Mouse (Mus musculus) liver, embryonic 14.5 days (tissue): ENCODE data around the gene Cemip. TPM values are rescaled to one million over a fixed set of nuclear protein-coding genes. Genes with fewer than 3 reads are reported as not detected.

Experiments used
- ATAC-seq: fragments of 200-750 bp; cut with Nextera tagmentation; 2 replicates; pipeline ENCODE4 v1.8.0; 2017; ENCODE audit warnings: moderate number of reproducible peaks, mild to moderate bottlenecking, moderate library complexity; ENCODE audit not compliant: insufficient read depth
- DNase-seq, 3 experiments: peaks; one replicate each; pipeline ENCODE4 v3.0.0-alpha.2; 2012 to 2013; ENCODE audit warnings: low read depth in 3 of 3, low spot score in 3 of 3
- H3K27ac ChIP-seq: fragments of 300-500 bp; sonication (generic); 2 replicates; pipeline ENCODE4 v1.5.1; 2014; ENCODE audit warnings: moderate library complexity, mild to moderate bottlenecking, control low read depth, inconsistent platforms
- H3K27me3 ChIP-seq: fragments of 300-500 bp; sonication (generic); 2 replicates; pipeline ENCODE4 v1.6.1; 2014; ENCODE audit warnings: mild to moderate bottlenecking, low read length, moderate library complexity; ENCODE audit not compliant: control insufficient read depth, insufficient read depth
- H3K36me3 ChIP-seq: fragments of 300-500 bp; sonication (generic); replicated peaks from 2 replicates; pipeline ENCODE4 v1.6.1; 2014; ENCODE audit warnings: low read depth; ENCODE audit not compliant: control insufficient read depth, insufficient read depth
- H3K4me1 ChIP-seq, 2 experiments: fragments of 200-500 bp in 1 of 2; fragments of 300-500 bp in 1 of 2; sonication (generic) in 1 of 2; replicated peaks; 2 replicates each; pipeline ENCODE4 v1.6.1; 2012 to 2014; ENCODE audit warnings: antibody characterized with exemption in 1 of 2, inconsistent platforms in 1 of 2, low read length in 1 of 2; ENCODE audit not compliant: control insufficient read depth in 2 of 2, insufficient read depth in 2 of 2
- H3K4me2 ChIP-seq: fragments of 300-500 bp; sonication (generic); 2 replicates; pipeline ENCODE4 v1.6.1; 2014; ENCODE audit warnings: low read depth, mild to moderate bottlenecking, control low read depth, moderate library complexity
- H3K4me3 ChIP-seq, 2 experiments: fragments of 200-500 bp in 1 of 2; fragments of 300-500 bp in 1 of 2; sonication (generic) in 1 of 2; 2 replicates each; pipeline ENCODE4 v1.5.1; 2012 to 2014; ENCODE audit warnings: low read depth in 2 of 2, low read length in 2 of 2, mild to moderate bottlenecking in 2 of 2, control low read depth in 1 of 2, inconsistent platforms in 1 of 2, moderate library complexity in 1 of 2; ENCODE audit not compliant: insufficient read depth in 1 of 2
- H3K9ac ChIP-seq: fragments of 300-500 bp; sonication (generic); replicated peaks from 2 replicates; pipeline ENCODE4 v1.6.1; 2014; ENCODE audit warnings: mild to moderate bottlenecking, control low read depth, moderate library complexity
- H3K9me3 ChIP-seq: fragments of 300-500 bp; sonication (generic); 2 replicates; pipeline ENCODE4 v1.6.1; 2016; ENCODE audit warnings: low read length, mixed read lengths; ENCODE audit not compliant: control insufficient read depth
- CTCF ChIP-seq: IDR thresholded peaks from 2 replicates; pipeline ENCODE4 v1.5.1; 2016; ENCODE audit warnings: antibody characterized with exemption, low read depth, control low read depth
- EP300 ChIP-seq: IDR thresholded peaks from 2 replicates; pipeline ENCODE4 v1.6.1; 2016; ENCODE audit warnings: antibody characterized with exemption, low read depth
- WGBS: fragments of 180-500 bp; shearing (Covaris S2); extraction: QIAGEN DNeasy Blood & Tissue Kit; methylation state at CpG from one replicate; pipeline ENCODE4 v1.1.7; 2014; ENCODE audit not compliant: insufficient replicate concordance; 5-methylcytosine and 5-hydroxymethylcytosine counted together
- polyA plus RNA-seq, 2 experiments: library from polyadenylated mRNA; depleted of rRNA in 1 of 2; stranded (reverse) in 1 of 2; unstranded in 1 of 2; fragments of >200 nt; fragmentation: Nextera tagmentation in 1 of 2; extraction: Ambion mirVana in 1 of 2; gene quantifications; 2 replicates each; pipeline versions ENCODE4 v1.2.1 to v1.2.3; 2012 to 2014

Gene Cemip
- polyA plus RNA-seq, 2 experiments: 0.02 to 0.06 TPM

DNA sequence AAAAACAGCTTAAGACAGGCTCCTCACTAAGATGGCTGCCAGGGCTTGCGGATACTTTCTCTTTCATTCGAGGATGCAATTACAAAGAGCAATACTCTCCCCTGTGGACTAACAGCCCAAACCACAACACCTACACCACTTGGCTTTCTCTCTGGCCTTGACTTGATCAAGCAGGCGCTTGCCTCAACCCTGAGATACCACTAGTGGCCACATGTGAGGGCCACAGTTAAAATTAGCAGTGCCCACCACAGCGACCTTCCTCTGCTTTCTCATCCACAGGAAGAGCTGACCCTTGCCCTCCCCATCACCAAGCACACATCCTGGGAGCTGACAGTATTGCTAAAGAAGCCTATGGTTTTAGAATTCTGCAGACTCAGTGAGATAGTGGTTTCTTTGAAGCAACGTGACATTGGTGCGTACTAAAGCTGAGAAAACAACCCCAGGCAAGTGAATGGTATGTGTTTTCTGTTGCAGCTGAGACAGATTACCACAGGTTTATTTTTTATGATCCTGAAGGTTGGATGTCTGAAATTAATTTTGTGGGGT lies 109.8 kb downstream of the Cemip start:
- 48% methylated on average over 6 of the region's 6 CpGs for WGBS
- TF ChIP-seq EP300 (no peak), CTCF (no peak)
- no peaks in the 10 kb centered on the region for H3K4me1 ChIP-seq
- H3K27ac ChIP-seq: no peak overlapping the region
- DNase-seq (no peak), ATAC-seq (no peak)
- no peaks in the 10 kb centered on the region for H3K9me3 ChIP-seq
- no peaks in the 10 kb centered on the region for H3K27me3 ChIP-seq
- H3K9ac ChIP-seq: no peak overlapping the region
- H3K36me3 ChIP-seq: no peaks in the 10 kb centered on the region
- no peak overlapping the region for H3K4me3 ChIP-seq
- no peak overlapping the region for H3K4me2 ChIP-seq

DNA sequence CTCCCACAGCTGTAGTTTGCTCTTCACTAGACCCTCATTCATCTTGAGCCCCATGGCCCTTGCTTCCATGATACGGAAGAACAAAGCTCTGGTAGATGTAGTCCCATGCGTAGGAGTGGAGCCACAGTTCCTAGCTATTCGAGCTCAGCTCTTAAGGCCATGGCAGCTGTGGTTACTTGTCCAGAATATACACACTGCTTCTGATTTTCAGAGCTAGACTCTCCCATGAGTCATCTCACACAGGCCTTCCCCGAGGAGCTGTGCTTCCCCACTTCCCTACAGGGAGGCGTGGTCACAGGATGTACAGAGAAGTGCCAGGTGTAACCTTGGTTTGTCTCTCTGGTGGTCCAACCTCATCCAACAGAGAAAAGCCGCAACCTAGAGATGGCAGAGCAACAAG lies 111.0 kb downstream of the Cemip start:
- Histone ChIP-seq H3K4me1 (no peaks in the 10 kb centered on the region), H3K4me2 (no peak overlapping the region), H3K4me3 (no peak overlapping the region), H3K36me3 (no peaks in the 10 kb centered on the region), H3K9me3 (no peaks in the 10 kb centered on the region), H3K27me3 (no peaks in the 10 kb centered on the region), H3K9ac (no peak overlapping the region), H3K27ac (no peak overlapping the region)
- TF ChIP-seq CTCF (no peak), EP300 (no peak)
- no peak for DNase-seq
- WGBS: 56% methylated on average over 6 of the region's 6 CpGs
- ATAC-seq: no peak

DNA sequence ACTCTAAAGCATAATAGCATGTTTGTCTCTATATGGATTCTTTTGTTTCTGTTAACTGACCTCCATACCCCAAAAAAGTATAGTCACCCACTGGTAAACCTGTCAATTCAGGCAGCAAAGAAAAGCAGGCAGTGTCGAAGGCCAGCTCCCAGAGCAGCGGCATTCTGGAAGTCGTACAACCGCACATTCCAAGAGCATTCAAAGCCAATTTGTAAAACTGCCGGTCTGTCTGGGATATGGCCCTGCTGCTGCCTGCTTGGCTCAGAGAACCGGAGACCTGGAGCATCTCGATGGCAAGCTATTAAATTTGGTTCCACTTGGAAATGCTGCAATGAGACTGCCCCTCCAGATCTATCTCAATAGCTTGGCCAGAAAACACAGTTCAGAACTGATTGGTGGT lies 113.8 kb downstream of the Cemip start:
- 71% methylated on average over 7 of the region's 7 CpGs for WGBS
- no peak for ATAC-seq
- TF ChIP-seq CTCF (no peak), EP300 (no peak)
- Histone ChIP-seq H3K4me3 (no peak overlapping the region), H3K4me1 (no peaks in the 10 kb centered on the region), H3K9me3 (no peaks in the 10 kb centered on the region), H3K9ac (no peak overlapping the region), H3K36me3 (no peaks in the 10 kb centered on the region), H3K27me3 (no peaks in the 10 kb centered on the region), H3K4me2 (no peak overlapping the region), H3K27ac (no peak overlapping the region)
- DNase-seq: no peak

DNA sequence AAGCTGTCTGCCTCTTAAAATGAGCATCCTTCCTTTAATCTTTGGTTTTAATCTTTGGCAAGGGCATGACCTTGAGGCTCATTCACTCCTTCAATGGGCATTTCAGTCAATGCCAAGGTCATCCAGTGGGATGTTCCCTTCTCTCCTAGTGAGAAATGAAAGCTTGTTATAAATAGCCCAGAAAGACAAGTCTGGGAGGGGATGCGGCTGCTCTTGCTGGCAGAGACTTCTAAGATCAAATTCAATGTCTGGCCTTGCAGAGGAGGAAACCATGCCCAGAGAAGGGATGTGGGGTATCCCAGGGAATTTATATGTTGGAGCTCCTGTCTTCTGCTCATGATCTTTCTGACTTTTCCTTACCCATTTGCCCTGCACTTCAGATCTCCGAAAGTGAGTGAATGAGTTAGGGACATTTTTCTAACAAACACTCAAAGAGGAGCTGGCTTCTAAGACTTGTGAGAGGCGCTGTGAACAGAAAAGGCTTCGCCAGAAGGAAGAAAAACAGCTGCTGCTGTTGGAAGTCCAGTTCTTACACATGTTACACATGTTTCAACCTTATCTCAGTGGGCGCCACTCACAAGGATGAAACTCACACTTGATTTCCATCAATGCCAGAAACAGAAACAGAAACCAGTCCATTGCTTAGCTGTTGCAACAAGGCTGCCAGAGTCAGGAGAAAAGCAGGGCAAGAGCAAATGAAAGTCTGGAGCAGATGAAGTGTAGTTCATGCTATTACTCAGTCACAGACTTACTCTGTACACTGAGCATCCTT lies 120.1 kb downstream of the Cemip start:
- Histone ChIP-seq H3K9ac (no peak overlapping the region), H3K27ac (no peak overlapping the region), H3K4me3 (no peak overlapping the region), H3K4me1 (no peaks in the 10 kb centered on the region), H3K27me3 (no peaks in the 10 kb centered on the region), H3K9me3 (no peaks in the 10 kb centered on the region), H3K36me3 (no peaks in the 10 kb centered on the region), H3K4me2 (no peak overlapping the region)
- DNase-seq (no peak), ATAC-seq (no peak)
- TF ChIP-seq CTCF (no peak), EP300 (no peak)
- WGBS: 58% methylated on average over 5 of the region's 5 CpGs

DNA sequence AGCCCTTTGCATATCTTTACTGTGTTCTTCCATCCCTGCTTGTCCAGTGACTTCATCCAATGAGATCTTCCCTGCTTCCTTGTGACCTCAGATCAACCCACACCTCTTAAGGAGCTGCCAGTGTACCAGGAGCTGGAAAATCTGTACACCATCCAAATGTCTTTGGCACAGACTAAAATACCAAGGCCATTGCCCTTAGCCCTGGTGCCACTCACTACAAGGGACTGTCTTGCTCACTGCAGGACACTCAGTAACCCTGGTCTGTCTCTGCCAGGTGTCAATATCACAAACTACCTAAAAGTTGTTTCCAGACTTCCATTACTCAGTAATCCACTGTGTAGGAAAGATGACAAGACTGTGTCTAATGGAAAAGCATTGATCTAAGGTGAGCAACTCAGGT lies 121.1 kb downstream of the Cemip start:
- DNase-seq (no peak), ATAC-seq (no peak)
- H3K9ac ChIP-seq: no peak overlapping the region

More for the DNA sequence above, 121.1 kb downstream of the Cemip start:
- Histone ChIP-seq H3K27ac (no peak overlapping the region), H3K27me3 (no peaks in the 10 kb centered on the region), H3K36me3 (no peaks in the 10 kb centered on the region), H3K4me2 (no peak overlapping the region), H3K4me3 (no peak overlapping the region), H3K4me1 (no peaks in the 10 kb centered on the region), H3K9me3 (no peaks in the 10 kb centered on the region)
- no peak for TF ChIP-seq CTCF
